ENCODE assay signal across 8 mouse cellular contexts in genomic region chr8:104570436-104571343, GRCm38 (mm10). TPM values are rescaled to one million over a fixed set of nuclear protein-coding genes. Genes with fewer than 3 reads are reported as not detected.
A peak's percentile ranks its signal among the peaks of the same experiment; 100 is the strongest.
DNase-seq lines count a peak whose midpoint lies in the region; ATAC-seq and TF ChIP-seq lines count a peak whose summit lies in the region.

No protein-coding gene starts in this region.

- no peaks in the 10 kb centered on the region for H3K27me3 ChIP-seq in MEL (ENCODE audit: control insufficient read depth in 1 of 2, insufficient read depth in 2 of 2, low read length in 2 of 2)
- no peaks in the 10 kb centered on the region for H3K27me3 ChIP-seq in forebrain, embryonic 15.5 days
- no peaks in the 10 kb centered on the region for H3K27me3 ChIP-seq in lung, embryonic 14.5 days (ENCODE audit: insufficient read depth, low read length)

- TF ChIP-seq RAD21 in MEL (IDR thresholded peaks at IDR 0.05; ENCODE audit: low read depth, low read length): peak; percentile 90

- no peaks in the 10 kb centered on the region; the same call in 1 of the 2 replicates for H3K79me2 ChIP-seq in MEL (ENCODE audit: control insufficient read depth, insufficient read depth, low read length, poor library complexity)

- H3K9ac ChIP-seq in MEL (ENCODE audit: control insufficient read depth, low read depth, low read length, poor library complexity, severe bottlenecking): peak overlapping the region; percentile 65
- peak overlapping the region; percentile 51 for H3K9ac ChIP-seq in forebrain, embryonic 15.5 days (replicated peaks)
- peak overlapping the region; percentile 35; the same call in 1 of the 2 replicates for H3K9ac ChIP-seq in lung, embryonic 14.5 days

- H3K27ac ChIP-seq in MEL (ENCODE audit: control insufficient read depth, low read depth, low read length): peak overlapping the region; percentile 79
- no peak overlapping the region for H3K27ac ChIP-seq in forebrain, embryonic 15.5 days (replicated peaks)
- H3K27ac ChIP-seq in layer of hippocampus, adult 2 months: peak overlapping the region; percentile 64
- no peak overlapping the region for H3K27ac ChIP-seq in lung, embryonic 14.5 days (ENCODE audit: low read depth)

- TF ChIP-seq POLR2A in MEL (IDR thresholded peaks at IDR 0.05; ENCODE audit: control insufficient read depth in 1 of 2, insufficient read depth in 1 of 2, low read depth in 1 of 2, low read length in 2 of 2, poor library complexity in 1 of 2): peak; percentile 29; a peak in 2 of 4 replicates

- no peak for TF ChIP-seq EP300 in MEL (IDR thresholded peaks at IDR 0.05; ENCODE audit: low read depth in 1 of 2, low read length in 2 of 2)

- H3K4me2 ChIP-seq in forebrain, embryonic 15.5 days (replicated peaks): peak overlapping the region; percentile 75
- peak overlapping the region; percentile 71 for H3K4me2 ChIP-seq in lung, embryonic 14.5 days

- peaks cover 0 to 3% of the 10 kb centered on the region in 2 experiments; a peak in 1 of 4 replicates for H3K4me1 ChIP-seq in MEL (ENCODE audit: control insufficient read depth in 1 of 2, insufficient read depth in 2 of 2, low read length in 2 of 2)
- H3K4me1 ChIP-seq in forebrain, embryonic 15.5 days: peaks cover 4% of the 10 kb centered on the region
- H3K4me1 ChIP-seq in lung, embryonic 14.5 days (ENCODE audit: insufficient read depth): no peaks in the 10 kb centered on the region

- no peaks in the 10 kb centered on the region for H3K9me3 ChIP-seq in MEL (replicated peaks; ENCODE audit: insufficient read depth, low read length)
- no peaks in the 10 kb centered on the region for H3K9me3 ChIP-seq in forebrain, embryonic 15.5 days
- H3K9me3 ChIP-seq in lung, embryonic 14.5 days (ENCODE audit: low read depth, low read length): no peaks in the 10 kb centered on the region

- TF ChIP-seq CTCF in MEL (IDR thresholded peaks at IDR 0.05 in 2 of 3, conservative IDR thresholded peaks at IDR 0.05 in 1 of 3; ENCODE audit: control insufficient read depth in 1 of 3, insufficient read depth in 1 of 3, low read depth in 2 of 3, low read length in 3 of 3, poor library complexity in 1 of 3, severe bottlenecking in 1 of 3): peak; percentile 92 to 95 (median 93)
- peak; percentile 92 for TF ChIP-seq CTCF in layer of hippocampus, adult 2 months (conservative IDR thresholded peaks at IDR 0.05)
- peak; percentile 76 for TF ChIP-seq CTCF in lung, embryonic 14.5 days (IDR thresholded peaks at IDR 0.05; ENCODE audit: low read depth)

- peak overlapping the region; percentile 64 to 73 for H3K4me3 ChIP-seq in MEL (ENCODE audit: control insufficient read depth in 1 of 2, insufficient read depth in 1 of 2, low read depth in 2 of 2, low read length in 2 of 2)
- H3K4me3 ChIP-seq in forebrain, embryonic 15.5 days: peak overlapping the region; percentile 40
- peak overlapping the region; percentile 63 for H3K4me3 ChIP-seq in layer of hippocampus, adult 2 months
- H3K4me3 ChIP-seq in lung, embryonic 14.5 days (ENCODE audit: low read depth, low read length): peak overlapping the region; percentile 35

- H3K36me3 ChIP-seq in MEL (ENCODE audit: control insufficient read depth in 1 of 2, insufficient read depth in 2 of 2, low read length in 2 of 2): no peaks in the 10 kb centered on the region
- H3K36me3 ChIP-seq in forebrain, embryonic 15.5 days: no peaks in the 10 kb centered on the region
- H3K36me3 ChIP-seq in lung, embryonic 14.5 days (ENCODE audit: insufficient read depth): no peaks in the 10 kb centered on the region

- peak; percentile 95 for DNase-seq in MEL (ENCODE audit: low read depth, low spot score)
- DNase-seq in cerebellum, adult 11-12 months: peak; percentile 75
- peak; percentile 87 to 92 for DNase-seq in heart, postnatal 36 days
- peak; percentile 60 to 89 for DNase-seq in layer of hippocampus, adult 2 months (ENCODE audit: low spot score in 2 of 2)
- DNase-seq in lung, embryonic 14.5 days: peak; percentile 93
- peak; percentile 79 for DNase-seq in testis, postnatal 14 days (ENCODE audit: low spot score)

- WGBS in forebrain, embryonic 15.5 days: 7% methylated on average over 26 of the region's 26 CpGs
- WGBS in lung, embryonic 14.5 days: 7% methylated on average over 26 of the region's 26 CpGs

- peak; percentile 92 for ATAC-seq in forebrain, embryonic 15.5 days (replicated peaks)
- ATAC-seq in lung, embryonic 14.5 days (ENCODE audit: insufficient read depth): peak; percentile 79
- peak; percentile 89 for ATAC-seq in neutrophil, adult 5-6 weeks (ENCODE audit: extremely low read depth, insufficient number of reproducible peaks, low FRiP score, poor library complexity, severe bottlenecking)

- intact Hi-C loops in heart, postnatal 36 days (cut with DNase I): loop anchor here (1.0 to 5.0 kb wide), 5 partner anchors 36 to 423 kb away; partner anchors contain the start of genes Car7, Cklf, Dync1li2 and Nae1

TF ChIP-seq in MEL, 35 proteins besides CTCF, POLR2A, EP300 and RAD21 (continues in another document):
- TF ChIP-seq HCFC1 (IDR thresholded peaks at IDR 0.05; ENCODE audit: low read depth, low read length): peak; percentile 54; the same call in 1 of the 2 replicates
- TF ChIP-seq ZC3H11A (IDR thresholded peaks at IDR 0.05; ENCODE audit: low read depth, low read length): peak; percentile 53; the same call in 1 of the 2 replicates
- peak; percentile 14; the same call in 1 of the 2 replicates for TF ChIP-seq MAZ (IDR thresholded peaks at IDR 0.05; ENCODE audit: low read depth, low read length)
- peak; percentile 68 for TF ChIP-seq SMC3 (IDR thresholded peaks at IDR 0.05; ENCODE audit: low read depth, low read length)
- TF ChIP-seq TBP (IDR thresholded peaks at IDR 0.05; ENCODE audit: low read depth, low read length): peak; percentile 79
- TF ChIP-seq MAFK (IDR thresholded peaks at IDR 0.05; ENCODE audit: borderline replicate concordance, low read depth, low read length): no peak
- no peak for TF ChIP-seq E2F4 (IDR thresholded peaks at IDR 0.05; ENCODE audit: borderline replicate concordance, low read depth, low read length)
- 0 out of 2 replicates have a peak, but pooled peaks have one; percentile 5 for TF ChIP-seq GABPA (IDR thresholded peaks at IDR 0.05; ENCODE audit: low read depth, low read length)
- TF ChIP-seq RCOR1 (IDR thresholded peaks at IDR 0.05; ENCODE audit: low read depth, low read length): no peak
- no peak for TF ChIP-seq NRF1 (IDR thresholded peaks at IDR 0.05; ENCODE audit: insufficient read depth, low read depth, low read length, poor library complexity, severe bottlenecking)
- TF ChIP-seq BHLHE40 (IDR thresholded peaks at IDR 0.05; ENCODE audit: borderline replicate concordance, low read depth, low read length): no peak
- TF ChIP-seq ZMIZ1 (IDR thresholded peaks at IDR 0.05; ENCODE audit: low read depth, low read length): no peak
- 0 out of 2 replicates have a peak, but pooled peaks have one; percentile 36 for TF ChIP-seq UBTF (IDR thresholded peaks at IDR 0.05; ENCODE audit: borderline replicate concordance, insufficient read depth, low read depth, low read length)
- TF ChIP-seq MYC (IDR thresholded peaks at IDR 0.05; ENCODE audit: low read depth, low read length): 0 out of 2 replicates have a peak, but pooled peaks have one; percentile 8
- no peak for TF ChIP-seq CHD2 (IDR thresholded peaks at IDR 0.05; ENCODE audit: low read length)
- peak; percentile 17; the same call in 1 of the 2 replicates for TF ChIP-seq NELFE (IDR thresholded peaks at IDR 0.05; ENCODE audit: low read depth, low read length)
- TF ChIP-seq MXI1 (IDR thresholded peaks at IDR 0.05; ENCODE audit: low read depth, low read length): peak; percentile 49; the same call in 1 of the 2 replicates

RNA-seq across cellular contexts. Expression of gene Pdp2, which starts 20.6 kb away (rescaled TPM):
- 12.2 and 12.3 TPM in 2 replicates for total RNA-seq in MEL (2012; rRNA removed)
- polyA plus RNA-seq in MEL (2012; ENCODE audit: insufficient read depth in 1 of 2, insufficient read length in 2 of 2, low read depth in 1 of 2, low replicate concordance in 2 of 2, missing spikeins in 1 of 2): 10 to 100 TPM in 1 of 2 experiments, not detected in 1; 12.4 TPM
- polyA plus RNA-seq in forebrain, embryonic 15.5 days (2015; fragmentation: Nextera tagmentation; extraction: Ambion mirVana): 17.8 and 18.7 TPM in 2 replicates
- 10 to 100 TPM; 28.1 to 29.8 TPM for total RNA-seq in heart, postnatal 36 days (2021)
- 1 to 10 TPM; 8.7 to 9.1 TPM for total RNA-seq in layer of hippocampus, adult 2 months (2021)
- 10.3 and 11.0 TPM in 2 replicates for polyA plus RNA-seq in lung, embryonic 14.5 days (2014; fragmentation: Nextera tagmentation; extraction: Ambion mirVana)
- 6.0 and 6.5 TPM in 2 replicates for total RNA-seq in neutrophil, adult 5-6 weeks (2017)

RNA-seq across cellular contexts. Expression of gene Car7, which starts 36.2 kb away (rescaled TPM):
- 2.9 and 3.1 TPM in 2 replicates for total RNA-seq in MEL (2012; rRNA removed)
- polyA plus RNA-seq in MEL (2012; ENCODE audit: insufficient read depth in 1 of 2, insufficient read length in 2 of 2, low read depth in 1 of 2, low replicate concordance in 2 of 2, missing spikeins in 1 of 2): 1 to 10 TPM in 1 of 2 experiments, not detected in 1; 2.4 TPM
- polyA plus RNA-seq in forebrain, embryonic 15.5 days (2015; fragmentation: Nextera tagmentation; extraction: Ambion mirVana): 1.7 and 2.0 TPM in 2 replicates
- 1 to 10 TPM; 2.5 to 2.8 TPM for total RNA-seq in heart, postnatal 36 days (2021)
- total RNA-seq in layer of hippocampus, adult 2 months (2021): 10 to 100 TPM; 19.3 to 19.7 TPM
- polyA plus RNA-seq in lung, embryonic 14.5 days (2014; fragmentation: Nextera tagmentation; extraction: Ambion mirVana): 0.32 and 0.45 TPM in 2 replicates
- 2.2 and 2.4 TPM in 2 replicates for total RNA-seq in neutrophil, adult 5-6 weeks (2017)

RNA-seq across cellular contexts. Expression of gene Nae1, which starts 36.3 kb away (rescaled TPM):
- total RNA-seq in MEL (2012; rRNA removed): 41.9 and 49.7 TPM in 2 replicates
- polyA plus RNA-seq in MEL (2012; ENCODE audit: insufficient read depth in 1 of 2, insufficient read length in 2 of 2, low read depth in 1 of 2, low replicate concordance in 2 of 2, missing spikeins in 1 of 2): 10 to 100 TPM in 1 of 2 experiments, not detected in 1; 39.2 TPM
- polyA plus RNA-seq in forebrain, embryonic 15.5 days (2015; fragmentation: Nextera tagmentation; extraction: Ambion mirVana): 116 and 124 TPM in 2 replicates
- 10 to 100 TPM; 27.2 to 31.8 TPM for total RNA-seq in heart, postnatal 36 days (2021)
- 10 to 100 TPM; 44.5 to 46.3 TPM for total RNA-seq in layer of hippocampus, adult 2 months (2021)
- 97.2 and 98.1 TPM in 2 replicates for polyA plus RNA-seq in lung, embryonic 14.5 days (2014; fragmentation: Nextera tagmentation; extraction: Ambion mirVana)
- 98.6 and 98.9 TPM in 2 replicates for total RNA-seq in neutrophil, adult 5-6 weeks (2017)

RNA-seq across cellular contexts. Expression of gene Cdh16, which starts 53.5 kb away (rescaled TPM):
- not detected in 2 replicates for total RNA-seq in MEL (2012; rRNA removed)
- under 1 TPM in 1 of 2 experiments, not detected in 1; 0.45 TPM for polyA plus RNA-seq in MEL (2012; ENCODE audit: insufficient read depth in 1 of 2, insufficient read length in 2 of 2, low read depth in 1 of 2, low replicate concordance in 2 of 2, missing spikeins in 1 of 2)
- polyA plus RNA-seq in forebrain, embryonic 15.5 days (2015; fragmentation: Nextera tagmentation; extraction: Ambion mirVana): not detected in 2 replicates
- 1 to 10 TPM; 3.1 TPM for total RNA-seq in heart, postnatal 36 days (2021)
- not detected for total RNA-seq in layer of hippocampus, adult 2 months (2021)
- polyA plus RNA-seq in lung, embryonic 14.5 days (2014; fragmentation: Nextera tagmentation; extraction: Ambion mirVana): 32.2 and 33.7 TPM in 2 replicates
- 2.0 TPM in 1 of 2 replicates, not detected in the other for total RNA-seq in neutrophil, adult 5-6 weeks (2017)

Comparison
In these comparisons a context has a peak if more than half of its experiments do, and no peak if none do; other contexts are left out.
1. H3K27ac ChIP-seq: peak in MEL (single experiment) and layer of hippocampus, adult 2 months (single experiment); none in forebrain, embryonic 15.5 days (single experiment) and lung, embryonic 14.5 days (single experiment).
2. Peak in every context shown above with its lines, with median percentiles within 50 percentile points of each other: DNase-seq, H3K4me3 ChIP-seq, H3K9ac ChIP-seq, CTCF ChIP-seq and ATAC-seq.